Mouse (Mus musculus): Measurements from ENCODE around the gene Lefty2.

GRCm38 (mm10) chr1:180924737-180925136 is 31.8 kb downstream of the Lefty2 start:
- TF ChIP-seq POLR2A (IDR thresholded peaks at IDR 0.05; ENCODE audit: insufficient read depth, low read depth, low read length) = no peak
- no peak for TF ChIP-seq CTCF (IDR thresholded peaks at IDR 0.05)

Measured in heart, adult 2 months (tissue).